Mouse (Mus musculus): ENCODE data around the gene Hnrnpl. TPM values are rescaled to one million over a fixed set of nuclear protein-coding genes. Genes with fewer than 3 reads are reported as not detected.

Hnrnpl gene
- polyA plus RNA-seq, 1 experiment from 2014 or later = 331 TPM

DNA sequence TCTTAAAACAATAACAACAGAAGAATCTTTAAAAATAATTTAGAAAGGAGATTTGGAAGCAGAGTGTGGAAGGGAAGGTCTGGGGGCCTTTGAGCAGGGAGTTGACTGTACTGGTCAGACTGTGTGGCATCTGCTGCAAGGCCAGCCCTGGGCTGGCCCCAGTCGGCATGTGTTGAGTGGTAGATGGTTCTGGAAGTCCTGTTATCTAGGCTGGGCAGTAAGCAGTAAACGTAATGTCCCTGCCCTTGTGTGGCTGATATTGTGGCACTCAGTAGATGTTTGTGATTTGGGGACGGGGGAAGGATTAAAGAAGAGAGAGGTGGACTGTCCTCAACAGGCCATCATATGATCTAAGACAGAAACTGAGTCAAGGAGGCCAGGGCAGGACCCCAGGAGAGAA lies 38.0 kb upstream of the Hnrnpl start:
- Histone ChIP-seq H3K9me3 (ENCODE audit: control insufficient read depth, low read length) (no peaks in the 10 kb centered on the region), H3K9ac (ENCODE audit: low read length) (no peak overlapping the region), H3K27ac (ENCODE audit: low read depth, low read length) (no peak overlapping the region), H3K27me3 (ENCODE audit: control insufficient read depth, insufficient read depth, low read length) (no peaks in the 10 kb centered on the region), H3K4me3 (ENCODE audit: low read depth, low read length) (no peak overlapping the region), H3K36me3 (ENCODE audit: control insufficient read depth, insufficient read depth, low read length) (no peaks in the 10 kb centered on the region), H3K4me1 (ENCODE audit: control insufficient read depth, insufficient read depth, low read length) (peaks cover 14% of the 10 kb centered on the region), H3K4me2 (no peak overlapping the region)
- DNase-seq (ENCODE audit: low spot score, missing footprints) (no peak), ATAC-seq (ENCODE audit: low FRiP score) (no peak)
- 93% methylated on average over 3 of the region's 3 CpGs for WGBS

DNA sequence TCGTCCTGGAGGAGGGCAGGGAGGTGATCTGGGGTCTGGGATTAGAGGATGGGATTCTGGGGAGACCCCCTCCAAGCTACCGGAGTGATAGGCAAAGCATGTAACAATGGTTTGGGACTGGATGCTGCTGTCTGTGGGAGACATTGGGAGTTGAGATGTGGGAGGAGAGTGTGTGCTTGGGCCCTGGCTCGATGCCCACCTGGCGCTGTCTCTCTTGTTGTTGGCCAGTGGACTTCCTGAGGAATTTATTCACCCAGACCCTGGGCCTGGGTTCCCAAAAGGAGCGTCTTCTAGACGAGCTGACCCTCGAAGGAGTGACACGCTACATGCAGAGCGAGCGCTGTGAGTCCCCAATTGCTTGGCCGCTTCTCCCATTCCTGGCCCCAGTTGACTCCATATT lies 36.5 kb upstream of the Hnrnpl start:
- no peak for DNase-seq (ENCODE audit: low spot score, missing footprints)
- Histone ChIP-seq H3K4me2 (no peak overlapping the region), H3K9me3 (ENCODE audit: control insufficient read depth, low read length) (no peaks in the 10 kb centered on the region), H3K9ac (ENCODE audit: low read length) (no peak overlapping the region), H3K36me3 (ENCODE audit: control insufficient read depth, insufficient read depth, low read length) (no peaks in the 10 kb centered on the region), H3K27ac (ENCODE audit: low read depth, low read length) (no peak overlapping the region), H3K27me3 (ENCODE audit: control insufficient read depth, insufficient read depth, low read length) (no peaks in the 10 kb centered on the region), H3K4me1 (ENCODE audit: control insufficient read depth, insufficient read depth, low read length) (peaks cover 8% of the 10 kb centered on the region), H3K4me3 (ENCODE audit: low read depth, low read length) (no peak overlapping the region)
- ATAC-seq (ENCODE audit: low FRiP score) = no peak
- WGBS = 93% methylated on average over 11 of the region's 11 CpGs

DNA sequence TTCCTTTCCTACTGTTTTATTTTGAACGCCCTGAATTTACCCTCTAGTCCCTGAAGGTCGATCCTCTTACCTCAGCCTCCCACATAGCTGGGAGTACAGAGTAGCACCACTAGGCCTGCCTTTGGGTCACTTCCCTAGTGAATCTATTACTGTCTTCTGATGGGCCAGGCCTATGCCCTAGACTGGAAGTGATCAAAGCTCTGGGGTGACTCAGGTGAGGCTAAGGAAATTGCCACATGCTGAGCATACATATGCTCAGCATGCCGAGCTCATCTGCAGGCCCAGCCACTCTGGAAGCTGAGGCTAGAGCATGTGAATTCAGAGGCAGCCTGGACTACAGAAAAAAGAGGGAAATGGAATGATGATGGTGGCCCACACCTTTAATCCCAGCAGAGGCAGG lies 35.2 kb upstream of the Hnrnpl start:
- no peak overlapping the region for H3K4me2 ChIP-seq
- no peak overlapping the region for H3K27ac ChIP-seq (ENCODE audit: low read depth, low read length)
- no peaks in the 10 kb centered on the region for H3K27me3 ChIP-seq (ENCODE audit: control insufficient read depth, insufficient read depth, low read length)
- no peak overlapping the region for H3K4me3 ChIP-seq (ENCODE audit: low read depth, low read length)
- no peak overlapping the region for H3K9ac ChIP-seq (ENCODE audit: low read length)
- H3K4me1 ChIP-seq (ENCODE audit: control insufficient read depth, insufficient read depth, low read length) = peaks cover 2% of the 10 kb centered on the region; the same call in 1 of the 2 replicates
- no peak for ATAC-seq (ENCODE audit: low FRiP score)
- 85% methylated on average over 3 of the region's 3 CpGs for WGBS
- DNase-seq (ENCODE audit: low spot score, missing footprints) = no peak
- H3K36me3 ChIP-seq (ENCODE audit: control insufficient read depth, insufficient read depth, low read length) = 0 out of 2 replicates have a peak, but pooled peaks cover 2% of the 10 kb centered on the region
- H3K9me3 ChIP-seq (ENCODE audit: control insufficient read depth, low read length) = no peaks in the 10 kb centered on the region

DNA sequence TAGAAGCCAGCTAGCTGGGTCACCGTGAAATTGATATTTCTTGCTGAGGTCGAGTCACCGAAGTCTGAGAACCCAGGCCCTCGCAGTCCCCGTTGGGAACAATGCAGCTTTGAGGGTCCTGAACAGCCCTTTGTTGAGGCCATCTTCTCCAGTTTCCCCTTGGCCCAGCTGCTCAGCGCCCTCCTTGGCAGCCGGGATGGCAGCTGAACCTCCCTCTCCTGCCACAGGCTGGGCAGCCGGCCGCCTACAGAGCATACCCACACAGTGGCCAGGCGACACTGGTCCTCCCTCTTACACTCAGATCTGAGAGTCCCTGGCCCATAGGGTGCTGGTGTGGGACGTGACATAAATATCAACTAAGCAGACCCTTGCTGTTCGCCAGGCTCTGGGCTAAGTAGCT lies 34.2 kb upstream of the Hnrnpl start:
- DNase-seq (ENCODE audit: low spot score, missing footprints) (no peak), ATAC-seq (ENCODE audit: low FRiP score) (no peak)
- Histone ChIP-seq H3K27me3 (ENCODE audit: control insufficient read depth, insufficient read depth, low read length) (no peaks in the 10 kb centered on the region), H3K9me3 (ENCODE audit: control insufficient read depth, low read length) (no peaks in the 10 kb centered on the region), H3K4me2 (no peak overlapping the region), H3K36me3 (ENCODE audit: control insufficient read depth, insufficient read depth, low read length) (0 out of 2 replicates have a peak, but pooled peaks cover 2% of the 10 kb centered on the region), H3K9ac (ENCODE audit: low read length) (no peak overlapping the region), H3K4me1 (ENCODE audit: control insufficient read depth, insufficient read depth, low read length) (no peaks in the 10 kb centered on the region; the same call in 1 of the 2 replicates), H3K4me3 (ENCODE audit: low read depth, low read length) (no peak overlapping the region), H3K27ac (ENCODE audit: low read depth, low read length) (no peak overlapping the region)
- 76% methylated on average over 12 of the region's 12 CpGs for whole genome bisulfite sequencing

DNA sequence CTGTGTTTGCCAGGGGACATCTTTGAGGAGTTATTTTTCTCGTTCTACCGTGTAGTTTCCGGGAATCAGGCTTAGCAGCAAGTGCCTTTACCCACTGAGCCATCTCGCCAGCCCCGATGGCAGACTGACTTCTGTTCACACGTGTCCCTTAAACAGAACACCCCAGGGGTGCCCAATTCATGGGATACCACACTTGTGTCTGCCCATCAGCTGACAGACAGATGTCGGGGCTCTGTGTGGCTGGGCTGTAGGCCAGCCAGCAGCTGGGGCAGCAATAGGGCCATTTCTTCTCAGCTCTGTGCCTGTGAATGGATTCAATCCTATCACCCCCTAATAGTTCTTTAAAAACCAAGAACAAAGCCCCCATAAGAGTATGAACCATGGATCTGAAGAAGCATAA lies 33.2 kb upstream of the Hnrnpl start:
- Histone ChIP-seq H3K4me3 (ENCODE audit: low read depth, low read length) (no peak overlapping the region), H3K9ac (ENCODE audit: low read length) (no peak overlapping the region), H3K36me3 (ENCODE audit: control insufficient read depth, insufficient read depth, low read length) (0 out of 2 replicates have a peak, but pooled peaks cover 2% of the 10 kb centered on the region), H3K9me3 (ENCODE audit: control insufficient read depth, low read length) (no peaks in the 10 kb centered on the region), H3K4me2 (no peak overlapping the region), H3K27me3 (ENCODE audit: control insufficient read depth, insufficient read depth, low read length) (no peaks in the 10 kb centered on the region), H3K4me1 (ENCODE audit: control insufficient read depth, insufficient read depth, low read length) (peaks cover under 1% of the 10 kb centered on the region), H3K27ac (ENCODE audit: low read depth, low read length) (no peak overlapping the region)
- ATAC-seq (ENCODE audit: low FRiP score) = no peak
- WGBS = 89% methylated on average over 7 of the region's 7 CpGs
- no peak for DNase-seq (ENCODE audit: low spot score, missing footprints)

DNA sequence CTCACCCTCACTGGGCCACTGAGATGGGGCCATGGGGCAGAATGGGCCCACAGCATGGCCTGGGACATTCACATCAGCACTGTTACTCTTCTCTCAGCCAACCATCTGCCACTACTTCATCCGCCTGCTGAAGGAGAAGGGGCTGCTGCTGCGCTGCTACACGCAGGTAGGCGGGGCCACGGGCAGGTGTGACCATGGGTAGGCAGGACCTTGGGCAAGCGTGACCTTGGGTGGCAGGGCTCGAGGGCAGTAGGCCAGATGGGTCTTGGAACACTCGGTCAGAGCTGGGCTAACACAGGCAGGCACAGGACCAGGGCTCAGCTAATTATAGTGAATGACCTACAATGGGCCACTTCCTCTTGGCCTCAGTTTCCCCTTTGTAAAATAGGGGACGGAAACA lies 29.5 kb upstream of the Hnrnpl start:
- Histone ChIP-seq H3K9ac (ENCODE audit: low read length) (no peak overlapping the region), H3K27ac (ENCODE audit: low read depth, low read length) (no peak overlapping the region), H3K36me3 (ENCODE audit: control insufficient read depth, insufficient read depth, low read length) (0 out of 2 replicates have a peak, but pooled peaks cover 2% of the 10 kb centered on the region), H3K9me3 (ENCODE audit: control insufficient read depth, low read length) (no peaks in the 10 kb centered on the region), H3K27me3 (ENCODE audit: control insufficient read depth, insufficient read depth, low read length) (no peaks in the 10 kb centered on the region), H3K4me3 (ENCODE audit: low read depth, low read length) (no peak overlapping the region), H3K4me2 (no peak overlapping the region), H3K4me1 (ENCODE audit: control insufficient read depth, insufficient read depth, low read length) (peaks cover 4% of the 10 kb centered on the region)
- ATAC-seq (ENCODE audit: low FRiP score) (no peak), DNase-seq (ENCODE audit: low spot score, missing footprints) (no peak)
- WGBS = 85% methylated on average over 9 of the region's 9 CpGs

DNA sequence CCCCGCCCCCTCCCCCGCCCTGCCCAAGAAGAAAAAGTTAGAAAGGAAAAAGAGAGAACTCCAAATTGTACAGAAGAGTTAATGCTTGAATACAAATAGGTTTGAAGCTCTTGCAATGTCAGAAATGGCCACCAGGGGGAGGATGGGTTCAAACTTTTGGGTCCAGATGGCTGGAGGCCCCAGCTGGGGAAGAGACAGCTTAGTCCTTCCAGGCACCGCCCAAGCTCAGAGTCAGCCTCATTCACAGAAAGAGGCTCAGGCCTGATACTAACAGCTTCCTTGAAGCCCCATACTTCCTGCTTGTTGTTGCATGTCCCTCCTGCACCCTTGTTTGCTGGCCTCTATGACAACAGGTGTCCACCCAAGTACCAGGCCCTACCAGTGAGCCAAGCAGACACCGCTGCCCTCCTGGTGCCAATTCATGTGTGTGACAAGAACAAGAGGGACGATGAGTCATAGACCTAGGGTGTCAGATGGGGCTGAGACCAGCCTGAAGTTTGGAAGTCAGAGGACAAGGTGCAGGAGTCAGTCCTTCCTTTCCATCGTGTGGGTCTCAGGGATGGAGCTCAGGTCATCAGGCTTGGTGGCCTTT lies 28.2 kb upstream of the Hnrnpl start:
- peak; percentile 66 for ATAC-seq (ENCODE audit: low FRiP score)
- Histone ChIP-seq H3K4me1 (ENCODE audit: control insufficient read depth, insufficient read depth, low read length) (peaks cover 4% of the 10 kb centered on the region), H3K27me3 (ENCODE audit: control insufficient read depth, insufficient read depth, low read length) (no peaks in the 10 kb centered on the region), H3K9ac (ENCODE audit: low read length) (no peak overlapping the region), H3K36me3 (ENCODE audit: control insufficient read depth, insufficient read depth, low read length) (0 out of 2 replicates have a peak, but pooled peaks cover 2% of the 10 kb centered on the region), H3K4me2 (no peak overlapping the region), H3K9me3 (ENCODE audit: control insufficient read depth, low read length) (no peaks in the 10 kb centered on the region), H3K4me3 (ENCODE audit: low read depth, low read length) (no peak overlapping the region), H3K27ac (ENCODE audit: low read depth, low read length) (no peak overlapping the region)
- WGBS = 44% methylated on average over 6 of the region's 6 CpGs
- DNase-seq (ENCODE audit: low spot score, missing footprints) = peak; percentile 99

DNA sequence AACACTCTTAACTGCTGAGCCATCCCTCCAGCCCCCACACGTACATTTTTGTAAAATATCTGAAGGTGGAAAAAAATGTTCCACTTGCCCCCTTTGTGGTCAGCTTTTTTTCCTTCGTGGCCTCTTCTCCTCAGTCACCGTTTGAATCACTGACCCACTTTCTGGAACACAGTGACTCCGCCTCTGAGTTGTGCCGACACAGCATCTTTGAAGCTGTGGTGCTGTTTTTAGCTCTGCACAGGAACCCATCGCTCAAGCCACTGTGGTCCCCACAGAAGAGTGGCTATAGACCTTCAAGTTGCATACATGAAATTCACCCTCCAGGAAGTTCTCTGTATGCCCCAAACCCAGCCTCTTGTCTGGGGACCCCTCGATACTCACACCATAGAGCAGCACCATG lies 27.5 kb upstream of the Hnrnpl start:
- Histone ChIP-seq H3K36me3 (ENCODE audit: control insufficient read depth, insufficient read depth, low read length) (0 out of 2 replicates have a peak, but pooled peaks cover 2% of the 10 kb centered on the region), H3K27me3 (ENCODE audit: control insufficient read depth, insufficient read depth, low read length) (no peaks in the 10 kb centered on the region), H3K27ac (ENCODE audit: low read depth, low read length) (no peak overlapping the region), H3K4me1 (ENCODE audit: control insufficient read depth, insufficient read depth, low read length) (peaks cover 4% of the 10 kb centered on the region), H3K9me3 (ENCODE audit: control insufficient read depth, low read length) (no peaks in the 10 kb centered on the region), H3K4me3 (ENCODE audit: low read depth, low read length) (no peak overlapping the region), H3K4me2 (no peak overlapping the region), H3K9ac (ENCODE audit: low read length) (no peak overlapping the region)
- DNase-seq (ENCODE audit: low spot score, missing footprints) (no peak), ATAC-seq (ENCODE audit: low FRiP score) (no peak)
- 85% methylated on average over 7 of the region's 7 CpGs for WGBS

DNA sequence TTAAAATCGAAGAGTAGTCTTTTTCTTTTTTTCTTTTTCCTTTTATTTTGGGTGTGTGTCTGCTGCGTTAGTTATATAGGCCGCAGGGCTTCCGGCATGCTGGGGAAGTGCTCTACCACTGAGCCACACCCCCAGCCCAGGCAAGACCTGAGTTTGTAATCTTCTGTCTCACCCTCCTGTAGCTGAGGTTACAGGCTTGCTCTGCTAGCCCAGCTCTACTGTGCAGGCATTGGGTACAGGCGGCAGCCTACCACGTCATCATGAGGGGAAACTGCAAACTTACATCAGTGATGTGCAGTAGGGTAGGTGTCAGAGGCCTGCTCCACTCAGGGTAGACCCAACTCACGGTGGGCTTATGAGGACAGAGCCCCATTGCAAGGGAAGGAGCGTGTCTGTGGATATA lies 27.1 kb upstream of the Hnrnpl start:
- whole genome bisulfite sequencing = 89% methylated on average over 8 of the region's 8 CpGs
- no peak for DNase-seq (ENCODE audit: low spot score, missing footprints)
- Histone ChIP-seq H3K36me3 (ENCODE audit: control insufficient read depth, insufficient read depth, low read length) (0 out of 2 replicates have a peak, but pooled peaks cover 2% of the 10 kb centered on the region), H3K4me2 (no peak overlapping the region), H3K4me1 (ENCODE audit: control insufficient read depth, insufficient read depth, low read length) (peaks cover 4% of the 10 kb centered on the region), H3K4me3 (ENCODE audit: low read depth, low read length) (no peak overlapping the region), H3K9me3 (ENCODE audit: control insufficient read depth, low read length) (no peaks in the 10 kb centered on the region), H3K9ac (ENCODE audit: low read length) (no peak overlapping the region), H3K27ac (ENCODE audit: low read depth, low read length) (no peak overlapping the region), H3K27me3 (ENCODE audit: control insufficient read depth, insufficient read depth, low read length) (no peaks in the 10 kb centered on the region)
- no peak for ATAC-seq (ENCODE audit: low FRiP score)

Data from midbrain, embryonic 11.5 days (tissue).